Mouse (Mus musculus) lung, adult 2 months (tissue): ENCODE measurements around the gene Gbp2b. TPM values are rescaled to one million over a fixed set of nuclear protein-coding genes. Genes with fewer than 3 reads are reported as not detected.
"Not testable (repeated sequence)": the region's sequence is repeated elsewhere in the genome, so short reads cannot be mapped to it uniquely, and the experiment has no call there.

Experiments
- DNase-seq: peaks from one replicate; pipeline ENCODE4 v3.0.0; 2022
- H3K4me1 ChIP-seq: fragments of 200-500 bp; 2 replicates; pipeline ENCODE4 v1.6.1; 2011; ENCODE audit warnings: low read length; ENCODE audit not compliant: control insufficient read depth, insufficient read depth
- H3K4me3 ChIP-seq: fragments of 200-500 bp; replicated peaks from 2 replicates; pipeline ENCODE3; 2011; ENCODE audit warnings: low read depth, mild to moderate bottlenecking, control low read depth, low read length; ENCODE audit errors: extremely low read depth
- CTCF ChIP-seq: fragments of 200-500 bp; IDR thresholded peaks from 2 replicates; pipeline ENCODE4 v1.5.1; 2011; ENCODE audit warnings: mild to moderate bottlenecking, low read length, control low read depth; ENCODE audit not compliant: insufficient read depth
- POLR2A ChIP-seq: fragments of 200-500 bp; IDR thresholded peaks from 2 replicates; pipeline ENCODE4 v1.6.1; 2011; ENCODE audit warnings: low read depth, mild to moderate bottlenecking, control low read depth, low read length, borderline replicate concordance; ENCODE audit errors: extremely low read depth
- WGBS: fragments of 180-500 bp; shearing (Covaris S2); methylation state at CpG from one replicate; pipeline ENCODE4 v1.1.7; 2018; 5-methylcytosine and 5-hydroxymethylcytosine counted together
- polyA plus RNA-seq: library from polyadenylated mRNA; depleted of rRNA; stranded (reverse); fragments of >200 nt; gene quantifications from 2 replicates; pipeline ENCODE4 v1.2.3, GENCODE M21; 2012; rRNA removed

Gbp2b gene
- polyA plus RNA-seq: 0.06 and 0.11 TPM in 2 replicates

DNA sequence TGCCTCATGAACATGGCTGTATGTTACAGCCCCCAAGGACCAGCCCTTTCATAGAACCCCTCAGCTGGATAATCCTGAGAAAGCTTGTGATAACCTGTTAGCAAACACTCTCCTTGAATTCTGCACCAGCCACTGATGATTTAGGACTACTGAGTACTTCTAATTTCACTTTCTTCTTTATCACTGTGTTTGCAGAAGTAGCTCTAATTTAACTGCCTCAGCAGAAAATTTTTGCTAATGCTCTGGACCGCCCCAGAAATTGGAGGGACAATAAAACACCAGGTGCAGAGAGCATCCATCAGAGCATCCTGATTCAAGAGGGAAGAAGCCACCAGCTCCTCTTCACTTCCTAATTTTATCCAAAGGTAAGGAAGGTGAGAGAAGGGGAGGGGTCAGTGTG, at the start of gene Gbp2b:
Gbp2b (plus strand) TSS at position 301 of the 400 bp plus-strand sequence.
- WGBS: 81% methylated on average over 1 of the region's 1 CpGs
- DNase-seq: no peak
- no peak within 1 kb of the TSS for H3K4me3 ChIP-seq
- TF ChIP-seq CTCF: no peak
- TF ChIP-seq POLR2A: no peak
- H3K4me1 ChIP-seq: no peaks in the 10 kb centered on the region

DNA sequence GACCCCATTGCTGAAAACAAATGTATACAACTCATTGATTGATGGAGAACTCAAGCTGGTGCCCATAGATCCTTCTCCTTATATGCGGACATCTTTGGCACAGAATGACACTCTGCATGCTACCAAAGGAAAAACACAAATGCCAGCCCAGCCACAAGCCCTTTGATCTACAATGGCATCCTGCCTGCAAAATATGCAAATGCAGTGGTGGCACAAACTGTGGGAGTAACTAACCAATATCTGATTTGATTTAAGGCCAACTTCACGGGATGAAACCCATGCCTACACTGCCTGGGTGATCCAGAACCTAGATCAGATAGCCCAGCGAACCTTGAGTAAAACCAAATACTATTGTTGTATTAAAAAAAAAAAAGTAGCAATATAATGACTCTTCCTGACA, 48.0 kb upstream of the Gbp2b start:
- no peak for DNase-seq
- WGBS: 54% methylated on average over 3 of the region's 3 CpGs
- H3K4me3 ChIP-seq: no peak overlapping the region
- TF ChIP-seq POLR2A (no peak), CTCF (no peak)
- no peaks in the 10 kb centered on the region for H3K4me1 ChIP-seq

DNA sequence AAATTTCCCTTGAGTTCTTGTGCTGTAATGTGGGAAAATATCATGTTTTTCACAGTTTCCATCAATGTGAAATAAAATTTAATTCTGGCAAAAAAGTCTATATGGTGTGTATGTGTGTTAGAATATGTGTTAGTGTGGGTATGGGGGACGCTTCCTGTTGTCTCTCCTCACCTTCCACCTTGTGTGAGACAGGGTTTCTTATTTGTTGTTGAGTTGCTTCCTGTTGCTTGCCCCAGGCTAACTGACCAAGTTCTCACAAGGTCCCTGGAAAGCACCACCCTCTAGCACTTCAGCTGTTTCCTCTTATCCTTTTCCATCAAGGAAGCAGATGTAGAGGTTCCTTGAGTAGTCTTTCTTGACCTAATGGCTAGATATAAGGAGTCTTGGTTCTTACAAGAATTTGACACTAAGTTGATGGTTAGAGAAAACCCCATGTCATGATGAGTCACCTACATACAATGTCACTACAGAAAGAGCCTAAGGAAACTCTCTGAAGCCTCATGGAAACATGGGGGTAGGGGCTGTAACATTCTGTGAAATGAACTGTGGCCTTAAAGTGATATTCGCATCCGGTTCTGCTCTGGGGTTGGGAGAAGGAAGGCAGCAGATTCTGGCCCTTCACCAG, 44.5 kb upstream of the Gbp2b start:
- no peak for TF ChIP-seq CTCF
- no peak for TF ChIP-seq POLR2A
- WGBS: 86% methylated on average over 3 of the region's 3 CpGs
- Histone ChIP-seq H3K4me3 (no peak overlapping the region), H3K4me1 (no peaks in the 10 kb centered on the region)
- DNase-seq: no peak

DNA sequence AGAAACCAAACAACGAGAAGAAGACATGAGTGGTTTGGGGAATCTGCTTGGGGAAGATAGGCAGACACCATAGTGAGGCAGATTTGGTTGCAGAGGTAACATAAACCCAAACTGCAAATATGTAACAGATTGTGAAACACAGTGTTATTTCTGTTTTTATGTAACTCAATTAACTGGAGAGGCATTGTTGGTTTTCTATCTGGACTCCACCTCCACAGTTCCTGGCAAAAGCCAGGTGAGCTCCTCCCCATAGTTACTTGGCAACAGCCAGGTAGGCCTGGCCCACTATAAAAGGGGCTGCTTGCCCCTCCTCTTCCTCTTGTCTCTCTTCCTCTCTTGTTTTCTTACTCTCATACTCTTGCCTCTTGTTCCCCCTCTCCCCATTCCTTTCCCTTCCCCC, 40.0 kb upstream of the Gbp2b start:
- Histone ChIP-seq H3K4me3 (no peak overlapping the region), H3K4me1 (peaks cover 2% of the 10 kb centered on the region)
- WGBS: 75% methylated on average over 1 of the region's 1 CpGs
- DNase-seq: no peak
- TF ChIP-seq CTCF (no peak), POLR2A (no peak)

DNA sequence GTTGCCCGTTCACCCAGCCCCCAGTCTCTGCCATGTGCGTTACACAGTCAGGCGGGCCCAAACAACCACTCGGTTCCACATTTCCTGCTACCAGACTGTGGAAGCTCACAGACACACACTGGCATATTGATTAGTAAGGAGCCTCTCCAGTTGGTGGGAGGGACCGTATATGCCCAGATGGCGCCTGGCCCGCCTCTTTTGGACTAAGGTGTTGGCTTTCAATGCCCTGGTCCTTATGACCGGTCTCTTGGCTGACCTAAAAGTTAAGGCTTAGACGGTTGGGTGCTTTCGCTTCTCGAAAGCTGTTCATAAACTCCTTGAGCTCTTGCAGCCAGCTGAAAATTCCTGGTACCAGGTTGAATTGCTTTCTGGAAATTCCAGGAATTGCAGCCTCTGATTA, 39.0 kb upstream of the Gbp2b start:
- H3K4me3 ChIP-seq: no peak overlapping the region
- 74% methylated on average over 11 of the region's 11 CpGs for WGBS
- H3K4me1 ChIP-seq: peaks cover 6% of the 10 kb centered on the region
- DNase-seq: no peak
- TF ChIP-seq CTCF (no peak), POLR2A (no peak)

DNA sequence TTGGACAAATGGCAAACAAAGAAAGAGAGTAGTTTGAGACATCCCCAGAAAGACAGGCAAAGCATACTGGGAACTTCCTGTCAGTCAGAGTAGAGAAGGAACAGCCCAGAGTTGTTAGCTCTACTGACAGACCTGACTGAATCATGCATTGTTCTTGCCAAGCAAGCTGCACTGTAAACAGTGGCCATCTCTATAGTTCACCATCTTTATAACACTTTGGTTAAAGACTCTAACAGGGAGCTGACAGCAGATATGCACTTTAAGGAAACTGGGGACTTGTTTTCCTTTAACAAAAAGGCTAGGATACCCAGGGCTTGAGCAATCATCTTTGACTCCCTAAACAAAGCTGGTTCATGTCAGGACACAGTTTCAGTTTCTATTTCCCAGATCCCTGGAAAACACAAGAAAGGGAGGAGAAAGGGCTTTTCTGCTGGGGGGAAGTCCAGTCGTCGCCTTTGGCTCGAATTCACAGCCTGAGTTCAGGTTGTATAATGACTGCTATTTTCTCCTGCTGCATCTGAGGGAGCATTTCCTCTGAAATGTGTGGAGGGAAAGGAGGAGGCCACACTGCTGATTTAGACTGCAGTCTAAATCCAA, 34.9 kb upstream of the Gbp2b start, which contains the start of gene Gbp3:
Gbp3 (plus strand) TSS at position 395 of the 597 bp plus-strand sequence.
- H3K4me3 ChIP-seq: peak within 1 kb of the TSS; percentile 88
- 6% methylated on average over 3 of the region's 3 CpGs for WGBS
- H3K4me1 ChIP-seq: peaks cover 13% of the 10 kb centered on the region
- DNase-seq: peak; percentile 30
- TF ChIP-seq POLR2A: no peak
- no peak for TF ChIP-seq CTCF

DNA sequence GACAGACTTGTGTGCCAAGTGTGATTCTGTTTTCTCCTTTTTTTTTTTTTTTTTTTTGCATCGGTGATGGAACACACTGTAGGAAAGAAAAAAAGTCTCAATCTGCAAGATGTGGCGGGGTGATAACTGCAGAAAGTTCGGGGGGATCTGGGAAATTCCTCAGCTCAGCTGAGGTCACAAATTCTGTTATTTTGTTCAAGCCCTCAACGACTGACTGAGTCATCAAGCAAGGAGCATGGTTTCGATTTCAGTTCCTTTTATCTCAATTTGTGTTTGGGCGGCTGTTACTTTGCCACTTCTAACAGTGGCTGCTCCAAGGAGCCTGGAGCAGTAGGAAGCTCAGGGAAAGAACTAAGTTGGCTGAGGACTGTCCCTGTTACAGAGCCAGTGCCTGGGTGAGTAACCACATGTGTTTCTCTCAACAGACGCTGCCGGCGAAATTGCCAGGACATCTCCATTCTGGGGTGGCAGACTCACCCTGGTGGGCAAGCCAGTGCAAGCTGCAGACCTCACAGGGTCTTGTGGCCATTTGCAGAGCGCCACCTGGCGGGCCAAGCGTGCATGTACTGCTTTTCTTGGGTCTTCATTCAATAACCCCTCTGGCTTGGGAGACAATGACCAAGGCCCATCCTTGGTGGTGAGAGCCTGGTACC, 34.2 kb upstream of the Gbp2b start:
- H3K4me3 ChIP-seq: peak overlapping the region; percentile 88
- H3K4me1 ChIP-seq: peaks cover 13% of the 10 kb centered on the region
- TF ChIP-seq CTCF (peak; percentile 98), POLR2A (peak; percentile 51; the same call in 1 of the 2 replicates)
- under 1% methylated on average over 12 of the region's 12 CpGs for WGBS
- peak; percentile 84 for DNase-seq

DNA sequence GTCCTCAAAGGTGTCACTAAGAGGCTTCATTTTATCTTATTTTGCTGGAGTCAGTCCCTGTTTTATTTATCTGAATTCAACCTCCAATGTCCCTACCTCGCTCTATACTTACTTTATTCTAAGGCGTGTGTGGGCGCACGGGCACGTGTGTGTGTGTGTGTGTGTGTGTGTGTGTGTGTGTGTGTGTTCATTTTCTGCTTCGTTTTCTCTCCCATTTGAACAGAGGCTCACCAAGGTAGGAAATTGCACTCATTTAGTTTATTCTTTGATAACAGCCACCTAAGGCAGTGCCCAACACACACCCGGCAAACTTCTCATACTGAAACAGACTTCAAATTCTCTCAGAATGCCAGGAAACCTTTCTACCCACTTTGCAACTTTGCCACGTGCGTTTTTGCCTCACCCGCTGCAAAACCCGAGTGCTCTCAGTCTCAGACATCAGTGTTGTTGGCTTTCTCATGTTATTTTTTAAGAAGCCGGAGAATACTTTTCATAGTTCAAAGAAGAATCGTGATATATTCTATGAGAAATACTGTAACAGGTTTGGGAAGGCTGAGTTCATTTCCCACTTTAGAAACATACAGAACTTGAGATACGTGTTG, 33.5 kb upstream of the Gbp2b start:
- TF ChIP-seq CTCF (no peak), POLR2A (no peak)

DNA sequence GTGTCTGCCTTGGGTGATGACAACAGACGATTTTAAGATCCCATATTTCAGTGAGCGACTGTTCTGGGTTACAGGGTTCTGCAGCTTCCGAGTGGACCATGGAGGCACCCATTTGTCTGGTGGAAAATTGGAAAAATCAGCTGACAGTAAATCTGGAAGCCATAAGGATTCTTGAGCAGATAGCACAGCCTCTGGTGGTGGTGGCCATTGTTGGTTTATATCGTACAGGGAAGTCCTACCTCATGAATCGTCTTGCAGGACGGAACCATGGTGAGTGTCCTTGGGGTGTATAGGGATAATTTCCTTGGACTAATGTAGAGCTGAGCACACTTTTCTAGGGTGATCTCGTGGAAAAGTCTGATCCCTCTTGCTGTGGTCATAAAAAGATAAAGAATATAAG, 33.0 kb upstream of the Gbp2b start:
- no peak overlapping the region for H3K4me3 ChIP-seq
- 80% methylated on average over 7 of the region's 7 CpGs for whole genome bisulfite sequencing
- H3K4me1 ChIP-seq: peaks cover 13% of the 10 kb centered on the region
- DNase-seq: no peak
- no peak for TF ChIP-seq CTCF
- no peak for TF ChIP-seq POLR2A

More for the DNA sequence above, 33.5 kb upstream of the Gbp2b start:
- H3K4me1 ChIP-seq: peaks cover 13% of the 10 kb centered on the region
- H3K4me3 ChIP-seq: peak overlapping the region; percentile 44
- DNase-seq: no peak
- WGBS: 69% methylated on average over 14 of the region's 14 CpGs

DNA sequence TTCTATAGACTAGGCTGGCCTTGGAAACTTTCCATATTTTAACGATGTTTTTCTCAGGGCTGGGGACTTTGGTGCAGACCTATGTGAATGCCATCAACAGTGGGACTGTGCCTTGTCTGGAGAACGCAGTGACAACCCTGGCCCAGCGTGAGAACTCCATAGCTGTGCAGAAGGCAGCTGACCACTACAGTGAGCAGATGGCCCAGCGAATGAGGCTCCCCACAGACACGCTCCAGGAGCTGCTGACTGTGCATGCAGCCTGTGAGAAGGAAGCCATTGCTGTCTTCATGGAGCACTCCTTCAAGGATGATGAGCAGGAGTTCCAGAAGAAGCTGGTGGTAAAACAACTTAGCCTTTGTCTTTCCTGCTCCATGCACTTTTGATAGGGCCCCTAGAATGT, 27.2 kb upstream of the Gbp2b start:
- WGBS: 86% methylated on average over 5 of the region's 5 CpGs
- not testable (repeated sequence) for H3K4me3 ChIP-seq, H3K4me1 ChIP-seq, DNase-seq
